Mouse (Mus musculus): Measurements from ENCODE around the gene Iqschfp.

Gene Iqschfp

DNA sequence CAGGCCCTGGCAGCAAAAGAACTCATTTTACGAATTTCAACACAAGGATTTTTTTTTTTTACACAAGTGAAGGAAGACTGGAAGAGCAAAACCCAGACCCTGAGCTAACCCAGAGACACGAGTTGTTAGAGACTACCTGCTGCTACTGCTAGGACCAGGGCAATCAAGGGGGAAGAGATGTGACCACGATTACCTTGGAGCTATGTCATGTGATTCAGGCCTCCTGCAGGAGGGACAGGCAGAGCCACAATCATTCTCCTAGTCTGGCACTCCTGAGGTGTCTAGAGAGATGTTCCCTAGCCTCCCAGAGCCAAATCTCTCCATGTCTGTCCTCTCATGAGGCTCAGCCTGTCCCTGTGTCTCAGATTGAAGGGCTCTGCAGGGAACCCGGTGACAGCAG is 634.4 kb downstream of the Iqschfp start:
- no peak for DNase-seq (ENCODE audit: low spot score)

DNA sequence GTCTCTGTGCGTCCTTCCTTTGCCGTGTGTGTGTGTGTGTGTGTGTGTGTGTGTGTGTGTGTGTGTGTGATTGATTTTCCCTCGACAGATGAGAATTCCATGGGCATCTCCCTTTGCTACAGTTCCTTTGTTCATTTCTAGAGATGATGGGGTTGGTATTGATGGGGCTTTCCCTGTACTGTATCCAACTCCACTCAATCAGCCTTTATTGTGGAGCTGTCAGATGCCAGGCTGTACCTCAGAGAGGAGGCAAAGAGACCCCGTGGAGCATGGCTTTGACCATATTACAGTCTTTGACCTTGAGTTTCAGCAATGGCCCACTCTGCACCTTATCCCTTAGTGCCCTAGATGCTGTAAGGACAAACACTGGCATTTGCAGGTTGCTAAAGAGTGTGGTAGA is 635.1 kb downstream of the Iqschfp start:
- no peak for DNase-seq (ENCODE audit: low spot score)

DNA sequence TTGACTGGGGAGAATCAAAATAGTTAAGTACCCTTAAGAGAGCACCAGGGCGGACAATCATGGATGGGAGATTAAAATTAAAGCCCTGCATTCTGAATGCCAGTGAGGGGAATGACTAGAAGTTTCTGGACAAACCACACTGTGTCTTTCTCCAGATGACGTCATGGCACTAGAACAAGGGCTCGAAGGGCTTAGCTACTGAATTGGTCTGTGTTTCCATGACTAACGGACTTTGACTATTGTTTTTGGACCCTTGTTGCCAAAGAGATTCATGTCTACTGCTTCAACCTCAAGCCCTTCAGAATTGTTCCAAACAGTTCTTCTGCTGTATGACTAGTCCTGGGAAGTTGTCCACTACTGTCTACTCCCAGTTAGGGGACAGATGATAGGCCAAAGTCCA is 639.9 kb downstream of the Iqschfp start:
- no peak for DNase-seq (ENCODE audit: low spot score)

DNA sequence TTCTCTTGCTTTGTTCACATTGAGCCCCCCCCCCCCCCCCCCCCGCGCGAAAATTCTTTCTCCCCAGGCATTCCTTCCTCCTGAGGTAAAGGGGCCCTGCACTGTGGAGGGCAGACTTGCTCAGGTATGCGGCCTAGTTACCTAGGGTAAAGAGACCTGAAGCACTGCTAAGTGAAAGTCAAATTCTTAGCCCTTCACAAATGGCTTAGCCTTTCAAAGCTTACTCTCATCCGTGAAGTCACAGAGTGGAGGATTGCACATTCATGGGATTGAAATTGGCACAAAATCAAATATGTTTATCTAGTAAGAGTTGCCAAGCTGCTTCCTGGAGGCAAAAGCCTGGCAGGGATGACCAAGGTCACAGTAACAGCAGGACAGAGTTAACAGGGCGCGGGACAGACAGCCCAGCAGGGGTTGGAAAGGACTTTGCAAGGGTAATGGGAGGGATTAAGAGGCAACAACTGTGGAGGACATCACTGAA is 642.6 kb downstream of the Iqschfp start:
- DNase-seq (ENCODE audit: low spot score): no peak

DNA sequence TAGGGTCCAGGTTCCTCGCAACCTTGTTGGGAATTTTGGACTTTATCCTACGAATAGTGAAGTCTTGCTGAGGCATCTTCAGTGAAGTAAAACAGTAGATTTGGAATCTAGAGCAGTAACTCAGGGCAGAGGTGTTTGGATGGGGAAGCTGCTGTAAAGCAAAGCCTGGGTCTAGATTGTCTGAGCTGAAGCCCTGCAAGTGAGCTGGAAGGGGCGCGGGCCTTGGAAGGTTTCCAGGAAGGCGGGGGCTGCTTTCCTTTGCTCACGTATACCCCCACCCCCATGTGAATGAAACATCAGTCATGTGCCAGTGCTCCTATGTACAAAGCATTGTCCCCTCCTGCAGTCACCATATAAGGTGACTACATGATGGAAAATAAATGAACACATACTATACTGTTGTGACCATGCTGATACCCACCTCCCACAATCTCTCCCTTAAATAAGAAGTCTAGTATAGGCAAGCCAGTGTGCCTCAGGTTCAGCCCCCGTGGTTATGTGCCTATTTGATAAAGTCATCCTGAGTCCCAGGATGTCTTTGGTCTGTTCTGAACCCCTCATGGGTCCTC is 643.2 kb downstream of the Iqschfp start:
- DNase-seq (ENCODE audit: low spot score): no peak

DNA sequence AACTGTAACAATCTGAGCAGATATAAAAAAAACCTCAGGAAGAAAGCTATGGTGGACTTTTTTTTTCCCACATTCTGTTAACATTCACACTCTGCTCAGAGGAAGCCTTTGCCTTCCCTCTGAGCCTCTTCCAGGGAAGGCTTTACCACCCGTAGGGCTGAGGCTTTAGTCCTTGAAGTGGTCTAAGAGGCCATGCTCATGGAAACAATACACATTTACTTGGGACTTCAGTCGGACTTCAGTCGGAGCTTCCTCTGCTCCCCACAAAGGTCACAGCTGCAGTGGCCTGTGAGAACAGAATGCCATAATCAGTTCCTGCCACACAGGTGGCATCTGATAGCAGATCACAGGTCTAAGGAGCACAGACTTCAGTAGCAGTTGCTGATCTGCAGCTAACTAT is 644.0 kb downstream of the Iqschfp start:
- DNase-seq (ENCODE audit: low spot score): no peak

DNA sequence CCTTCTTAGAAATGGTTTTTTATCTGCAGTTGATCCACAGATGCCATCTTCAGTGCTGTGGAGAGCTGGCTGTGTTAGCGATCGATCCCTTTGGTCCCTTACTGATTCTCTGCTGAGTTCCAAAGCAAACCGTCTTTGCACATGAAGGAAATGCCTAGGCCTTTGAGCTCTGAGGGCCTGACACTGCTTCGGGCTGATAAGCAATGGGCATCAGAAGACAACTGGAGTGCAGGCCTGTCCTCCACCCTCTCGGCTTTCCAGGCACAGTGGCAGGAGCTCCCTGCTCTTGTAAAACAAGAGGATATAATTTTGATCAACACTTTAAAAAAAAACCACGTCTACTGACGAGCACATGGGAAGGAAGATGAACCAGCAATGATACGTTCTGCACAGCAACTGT is 649.7 kb downstream of the Iqschfp start:
- DNase-seq (ENCODE audit: low spot score): no peak

DNA sequence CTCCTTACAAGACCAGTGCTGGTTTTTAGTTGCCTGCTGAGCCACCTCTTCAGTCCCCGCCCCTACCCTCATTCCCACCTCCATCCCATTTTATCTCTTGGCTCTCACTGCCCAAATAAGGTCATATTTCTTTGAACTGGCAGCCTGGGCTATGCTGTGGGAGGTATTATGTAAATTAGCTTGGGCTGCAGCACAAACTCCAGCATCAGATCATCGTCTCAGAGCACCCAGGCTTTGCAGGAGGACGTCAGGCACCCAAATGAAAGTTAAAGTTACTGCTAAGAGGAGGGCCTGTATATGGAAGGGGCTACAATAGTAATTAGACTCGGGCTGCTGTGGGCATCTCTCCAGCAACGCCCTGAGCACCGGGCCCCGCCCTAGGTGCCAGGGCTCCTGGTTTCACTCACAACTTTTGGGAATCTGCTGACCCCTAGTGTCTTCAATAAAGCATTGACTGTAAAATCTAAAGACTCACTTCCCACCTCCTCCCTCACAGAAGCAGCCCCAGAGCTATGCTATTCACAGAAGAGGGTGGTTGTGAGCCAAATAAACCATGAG is 651.0 kb downstream of the Iqschfp start:
- peak; percentile 79 for DNase-seq (ENCODE audit: low spot score)

DNA sequence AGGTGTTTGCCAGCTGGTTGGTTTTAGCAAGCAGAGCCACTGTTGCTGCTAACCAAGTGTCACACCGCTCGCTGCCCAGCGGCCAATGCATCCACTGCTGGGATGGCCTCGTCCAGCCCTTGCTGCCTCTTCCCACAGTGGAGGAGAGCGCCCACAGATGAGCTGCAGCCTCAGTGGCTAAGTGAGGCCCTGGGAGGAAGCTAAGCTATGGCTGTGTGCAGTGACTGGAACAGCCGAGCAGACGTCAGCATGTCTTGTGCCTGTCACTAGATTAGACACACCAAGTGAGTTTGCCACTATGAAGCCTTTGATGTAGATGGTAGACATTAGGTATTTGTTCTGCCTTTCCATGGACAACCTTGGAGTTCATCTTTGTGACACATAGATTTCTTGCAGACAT is 652.8 kb downstream of the Iqschfp start:
- DNase-seq (ENCODE audit: low spot score): no peak

DNA sequence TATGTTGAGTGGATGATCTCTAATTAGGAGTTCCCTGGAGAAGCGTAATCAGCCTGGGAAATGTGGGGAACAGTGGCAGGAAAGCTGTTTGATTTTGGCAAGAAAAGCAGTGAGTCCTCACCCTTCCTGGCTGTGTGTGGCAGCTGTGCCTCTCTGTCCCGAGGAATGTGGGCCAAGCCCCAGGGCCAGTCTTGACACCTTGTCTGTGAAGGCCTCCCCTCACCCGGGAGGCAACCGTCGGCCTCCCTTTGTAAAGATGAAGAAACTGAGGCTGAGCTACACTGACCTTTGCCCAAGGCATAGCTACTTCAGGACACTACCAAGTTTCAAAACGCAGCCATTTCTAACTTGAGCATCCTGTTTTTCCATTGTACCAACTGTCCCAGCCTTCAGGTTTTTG is 653.9 kb downstream of the Iqschfp start:
- DNase-seq (ENCODE audit: low spot score): no peak

DNA sequence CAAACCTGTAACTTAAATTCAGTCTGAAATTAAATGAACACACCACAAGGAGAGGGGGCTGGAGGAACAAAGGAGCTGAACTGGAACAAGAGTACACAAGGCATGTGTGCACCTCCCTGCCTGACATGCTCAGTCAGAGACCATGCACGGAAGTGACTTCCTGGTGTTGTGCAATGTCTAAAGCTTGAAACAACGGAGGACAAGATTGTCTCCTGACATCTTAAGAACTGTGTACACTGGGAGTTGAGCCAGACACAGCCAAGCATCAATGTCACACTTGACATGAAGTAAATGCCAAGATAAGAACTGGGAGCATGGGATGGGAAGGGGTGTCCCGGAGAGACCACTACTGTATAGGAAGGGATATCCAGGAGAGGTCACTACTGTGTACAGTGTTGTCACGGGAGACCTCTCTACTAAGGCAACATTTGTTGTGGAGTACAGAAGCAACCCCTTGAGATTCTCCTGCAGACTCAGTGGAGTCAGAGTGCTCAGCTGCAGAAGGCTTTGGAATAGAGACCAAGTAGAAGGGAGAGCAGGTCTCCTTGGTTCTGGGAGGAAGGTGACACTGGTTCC is 663.1 kb downstream of the Iqschfp start:
- DNase-seq (ENCODE audit: low spot score): no peak

DNA sequence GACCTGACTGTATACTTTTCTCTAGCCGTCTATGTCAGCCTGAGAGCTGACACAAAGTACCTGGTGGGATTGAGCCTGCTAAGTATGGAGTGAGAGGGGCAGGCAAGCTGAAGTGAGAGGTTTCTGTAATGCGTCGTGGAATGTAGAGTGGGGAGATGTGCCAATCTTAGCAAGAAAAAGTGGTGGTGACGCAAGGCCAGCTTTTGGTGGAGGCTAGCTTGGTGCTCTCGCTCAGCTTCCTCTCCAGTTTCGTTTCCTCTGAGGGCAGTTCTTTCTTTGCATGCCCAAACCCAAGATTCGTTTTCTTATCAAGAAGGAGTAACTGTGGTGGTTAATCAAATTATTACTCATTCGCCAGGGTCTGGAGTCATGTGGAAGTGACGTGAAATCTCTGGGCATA is 664.9 kb downstream of the Iqschfp start:
- no peak for DNase-seq (ENCODE audit: low spot score)

DNA sequence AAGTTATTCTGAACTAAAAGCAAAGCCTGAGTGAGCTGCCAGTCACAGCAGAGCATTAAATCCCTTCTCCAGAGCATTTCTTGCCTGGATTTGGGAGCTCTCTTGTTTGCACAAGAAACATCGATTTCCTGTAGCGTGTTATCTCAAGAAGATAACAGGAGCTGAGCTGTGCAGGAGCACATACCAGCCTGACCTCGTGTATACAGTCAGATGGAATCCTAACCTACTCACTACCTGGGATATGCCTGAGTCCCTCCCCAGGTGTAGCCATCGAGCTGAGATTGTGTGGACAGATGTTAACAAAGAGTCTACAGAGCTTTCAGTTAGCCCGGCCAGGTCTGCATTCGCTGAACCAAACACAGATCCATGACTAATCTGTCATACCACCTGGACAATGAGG is 666.7 kb downstream of the Iqschfp start:
- DNase-seq (ENCODE audit: low spot score): no peak

DNA sequence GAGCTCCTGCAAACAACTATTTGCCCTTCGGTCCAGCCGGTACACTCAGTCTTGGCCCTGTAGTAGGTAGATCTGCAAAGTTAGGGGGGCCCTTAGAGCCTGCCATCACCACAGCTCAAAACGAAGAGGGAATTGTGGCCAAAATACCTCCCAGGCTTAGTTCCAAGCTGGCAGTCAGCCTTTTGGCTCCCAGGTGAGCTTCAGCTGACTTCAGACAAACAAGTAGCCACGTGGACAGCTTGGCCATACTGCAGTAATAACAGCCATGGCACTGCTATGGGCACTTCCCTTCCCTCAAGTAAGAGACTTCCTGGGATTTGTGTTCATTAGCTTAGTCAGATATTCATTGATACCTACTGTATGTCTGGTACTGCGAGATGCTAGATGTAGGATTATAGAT is 668.0 kb downstream of the Iqschfp start:
- DNase-seq (ENCODE audit: low spot score): no peak

DNA sequence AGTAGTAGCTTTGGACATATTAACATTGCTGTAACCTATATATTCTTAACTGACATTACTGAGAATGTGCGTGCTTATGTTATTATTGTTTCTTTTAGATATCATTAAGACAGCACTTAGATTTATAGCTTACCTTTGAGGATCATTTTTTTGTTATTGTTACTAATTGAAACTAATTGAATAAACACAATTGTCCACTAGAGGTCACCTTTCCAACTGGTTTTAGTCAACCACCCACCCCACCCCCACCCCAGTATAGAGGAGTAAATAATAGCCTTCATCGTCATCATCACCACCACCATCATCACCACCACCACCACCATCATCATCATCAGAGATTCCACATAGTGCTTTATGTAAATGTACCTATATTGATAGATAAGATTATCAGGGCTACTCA is 670.8 kb downstream of the Iqschfp start:
- DNase-seq (ENCODE audit: low spot score): no peak

DNA sequence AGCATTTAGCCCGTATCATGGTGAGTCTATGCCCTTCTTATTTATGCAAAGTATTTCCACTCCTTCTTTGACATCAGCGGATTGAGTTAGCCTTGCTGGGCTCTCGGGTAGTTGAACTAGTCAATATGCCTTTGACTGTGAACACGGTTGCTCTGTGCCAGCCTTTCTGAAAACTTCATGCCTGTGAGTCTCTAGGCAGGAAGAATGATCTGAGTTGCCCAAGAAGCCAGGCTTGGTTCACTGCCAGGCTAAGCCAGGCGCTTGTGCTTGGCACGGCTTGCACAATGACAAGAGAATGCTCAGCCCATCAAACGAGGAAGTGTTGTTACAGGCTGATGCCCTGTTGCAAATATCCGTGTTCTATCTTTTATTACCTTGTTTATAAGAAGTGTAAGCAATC is 671.9 kb downstream of the Iqschfp start:
- no peak for DNase-seq (ENCODE audit: low spot score)

DNA sequence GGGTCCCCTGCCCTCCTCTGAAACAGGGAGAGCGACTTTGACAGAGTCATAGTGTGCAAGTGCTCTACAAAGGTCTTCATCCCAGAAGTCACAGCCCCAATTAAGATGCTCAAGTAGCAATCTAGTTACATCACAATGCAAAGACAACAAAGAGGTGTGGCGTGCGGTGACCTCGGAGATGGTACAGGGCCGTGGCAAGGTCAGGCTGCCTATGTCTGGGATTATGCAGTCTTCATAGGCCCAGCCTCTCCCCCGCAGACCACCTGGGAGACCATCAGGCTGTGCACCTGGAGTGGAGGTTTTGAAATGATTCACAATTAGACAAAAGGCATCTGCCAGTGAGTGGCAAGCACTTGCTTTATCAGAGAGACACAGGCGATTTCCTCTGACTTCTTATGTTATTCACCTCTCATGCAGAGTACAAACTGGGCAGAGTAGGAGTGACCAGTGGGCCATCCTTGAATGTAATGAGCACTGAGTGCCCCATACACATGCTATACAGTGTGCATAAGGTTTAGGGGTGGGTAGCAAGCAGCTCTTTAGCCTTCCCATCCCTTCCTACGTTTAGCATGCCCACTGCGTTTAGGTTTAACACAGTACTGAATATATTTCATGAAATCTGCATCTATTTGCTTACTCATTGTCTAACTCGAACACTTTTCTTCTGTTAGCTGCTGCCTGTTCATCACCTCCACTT is 673.1 kb downstream of the Iqschfp start:
- no peak for DNase-seq (ENCODE audit: low spot score)

DNA sequence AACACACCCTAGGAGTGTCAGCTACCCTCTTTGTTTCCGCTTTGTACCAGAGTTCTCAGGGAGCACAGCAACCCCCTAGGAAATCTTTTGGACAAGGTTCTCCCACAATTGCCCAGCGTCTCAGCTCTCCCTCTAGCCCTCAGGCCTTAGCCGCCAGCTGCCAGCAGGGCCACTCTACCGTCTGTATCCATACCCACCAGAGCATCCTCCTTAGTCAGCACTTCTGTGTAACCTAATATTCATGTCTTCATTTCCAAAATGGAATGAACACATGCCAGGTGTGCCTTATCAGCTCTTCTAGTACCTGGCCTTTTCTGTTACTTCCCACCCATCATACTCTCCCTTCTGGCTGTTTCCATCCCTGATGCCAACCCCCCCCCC is 673.6 kb downstream of the Iqschfp start:
- DNase-seq (ENCODE audit: low spot score): no peak

DNA sequence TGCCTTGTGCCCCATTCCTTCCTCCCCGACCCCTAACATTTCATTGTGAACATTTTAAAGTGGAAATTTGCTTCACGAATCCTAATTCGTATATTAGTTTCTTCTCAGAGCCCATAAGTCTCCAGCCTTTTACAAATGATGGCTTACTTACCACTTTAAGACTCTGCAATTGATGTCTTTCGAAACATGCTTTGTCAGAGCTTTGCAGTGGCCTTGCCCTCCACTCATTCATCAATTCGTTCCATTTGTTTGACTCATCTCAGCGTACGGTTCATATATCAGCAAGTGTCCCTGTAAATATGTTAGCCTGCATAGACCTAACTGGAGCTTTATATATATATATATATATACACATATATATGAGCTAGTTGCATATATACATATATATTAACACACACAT is 675.5 kb downstream of the Iqschfp start:
- no peak for DNase-seq (ENCODE audit: low spot score)

DNA sequence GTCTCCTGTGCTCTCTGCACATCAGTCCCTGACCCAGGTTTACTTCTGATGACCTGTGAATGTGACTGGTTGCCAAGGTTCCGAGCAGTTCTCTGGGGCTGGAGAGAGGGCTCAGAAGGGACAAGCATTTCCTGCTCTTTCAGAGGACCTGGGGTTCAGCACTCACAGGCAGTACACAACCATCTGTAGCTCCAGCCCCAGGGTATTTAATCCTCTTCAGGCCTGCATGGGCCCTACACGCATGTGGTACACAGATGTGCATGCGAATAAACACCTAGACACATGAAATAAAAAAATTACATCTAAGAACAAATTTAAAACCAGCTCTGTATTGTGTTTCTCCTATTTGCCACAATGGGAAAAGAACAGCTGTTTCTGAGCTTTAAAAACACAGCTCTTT is 676.1 kb downstream of the Iqschfp start:
- DNase-seq (ENCODE audit: low spot score): no peak

DNA sequence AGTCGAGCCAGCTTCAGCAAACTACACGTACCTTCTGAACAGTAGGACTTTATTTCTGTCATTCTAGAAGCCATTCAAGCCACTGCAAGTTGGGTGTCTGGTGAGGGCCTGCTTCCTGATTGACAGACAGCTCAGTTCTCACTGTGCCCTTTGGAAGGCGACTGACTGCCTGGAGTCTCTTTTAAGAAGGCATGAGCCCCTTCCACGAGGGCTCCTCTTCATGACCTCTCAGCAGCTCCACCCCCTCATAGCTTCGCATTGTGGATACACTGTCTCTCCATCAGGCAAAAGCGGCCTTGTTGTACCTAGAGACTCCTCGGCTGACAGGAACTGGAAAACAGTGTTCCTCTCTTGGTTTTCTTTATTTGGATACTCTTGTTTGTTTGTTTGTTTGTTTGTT is 676.7 kb downstream of the Iqschfp start:
- no peak for DNase-seq (ENCODE audit: low spot score)

DNA sequence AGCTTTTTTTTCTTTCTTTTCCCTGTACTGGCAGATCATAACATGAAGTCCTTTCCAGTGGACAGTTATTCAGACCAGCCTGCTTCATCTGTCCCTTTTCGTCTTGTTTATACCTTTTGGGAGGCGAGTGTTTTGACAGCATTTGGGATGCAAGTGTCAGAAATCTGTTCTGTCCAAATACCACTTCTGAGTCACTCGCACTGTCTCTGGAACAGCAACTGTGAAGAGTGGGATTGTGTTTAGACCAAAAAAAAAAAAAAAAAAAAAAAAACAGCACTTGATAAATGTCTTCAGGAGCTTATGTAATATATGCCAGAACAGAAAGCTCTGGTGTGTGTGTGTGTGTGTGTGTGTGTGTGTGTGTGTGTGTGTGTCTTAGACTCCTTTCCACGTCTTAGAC is 678.3 kb downstream of the Iqschfp start:
- DNase-seq (ENCODE audit: low spot score): no peak

Data from embryo, embryonic 10 days (tissue).